Mouse (Mus musculus): Measurements from ENCODE around the gene Frs3. TPM values are rescaled to one million over a fixed set of nuclear protein-coding genes. Genes with fewer than 3 reads are reported as not detected.
A peak's percentile ranks its signal among the peaks of the same experiment; 100 is the strongest.

Gene Frs3
- polyA plus RNA-seq, 1 experiment from 2014 or later = 34.2 TPM

- Histone ChIP-seq H3K36me3 (peaks cover 8% of the 10 kb centered on the region; the same call in 1 of the 2 replicates), H3K27me3 (0 out of 2 replicates have a peak, but pooled peaks cover 5% of the 10 kb centered on the region), H3K27ac (replicated peaks) (no peak overlapping the region), H3K4me2 (no peak overlapping the region), H3K4me3 (no peak overlapping the region), H3K9ac (no peak overlapping the region), H3K9me3 (no peaks in the 10 kb centered on the region), H3K4me1 (replicated peaks) (peaks cover 21% of the 10 kb centered on the region)
- no peak for ATAC-seq (ENCODE audit: low read depth)
- 54% methylated on average over 4 of the region's 4 CpGs for WGBS
These were observed 19.7 kb upstream of the Frs3 start for GRCm38 (mm10) chr17:47669166-47669565.

- 0 out of 2 replicates have a peak overlapping the region, but pooled peaks have one; percentile 42 for H3K27ac ChIP-seq (replicated peaks)
- peak; percentile 64; the same call in 1 of the 2 replicates for ATAC-seq (ENCODE audit: low read depth)
- WGBS = 9% methylated on average over 14 of the region's 14 CpGs
These were observed 16.9 kb upstream of the Frs3 start for GRCm38 (mm10) chr17:47671988-47672310.

DNA sequence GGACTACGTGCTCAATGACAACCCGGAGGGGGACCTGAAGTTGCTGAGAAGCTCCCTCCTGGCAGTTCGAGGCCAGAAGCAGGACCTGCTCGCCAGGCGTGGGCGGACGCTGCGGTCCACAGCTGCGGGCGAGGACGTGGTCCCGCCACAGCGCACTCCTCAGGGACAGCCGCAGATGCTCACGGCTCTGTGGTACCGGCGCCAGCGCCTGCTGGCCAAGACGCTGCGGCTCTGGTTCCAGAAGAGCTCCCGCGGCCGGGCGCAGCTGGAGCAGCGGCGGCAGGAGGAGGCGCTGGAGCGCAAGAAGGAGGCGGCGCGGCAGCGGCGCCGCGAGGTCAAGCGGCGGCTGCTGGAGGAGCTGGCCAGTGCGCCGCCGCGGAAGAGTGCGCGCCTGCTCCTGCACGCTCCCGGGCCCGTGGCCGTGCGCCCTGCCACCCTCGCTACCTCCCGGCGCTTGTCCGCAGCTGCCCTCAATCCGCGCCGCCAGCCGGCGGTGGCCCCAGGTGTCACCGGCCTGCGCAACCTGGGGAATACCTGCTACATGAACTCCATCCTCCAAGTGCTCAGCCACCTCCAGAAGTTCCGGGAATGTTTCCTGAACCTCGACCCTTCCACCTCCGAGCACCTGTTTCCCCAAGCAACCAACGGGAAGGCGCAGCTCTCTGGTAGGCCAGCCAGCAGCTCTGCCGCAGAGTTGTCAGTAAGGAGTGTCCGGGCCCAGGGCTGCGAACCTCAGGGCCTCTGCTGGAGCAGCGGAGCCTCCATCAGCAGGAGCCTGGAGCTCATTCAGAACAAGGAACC, 16.3 kb upstream of the Frs3 start:
- Histone ChIP-seq H3K27me3 (0 out of 2 replicates have a peak, but pooled peaks cover 5% of the 10 kb centered on the region), H3K9me3 (no peaks in the 10 kb centered on the region), H3K36me3 (peaks cover 24% of the 10 kb centered on the region), H3K4me1 (replicated peaks) (peaks cover 25% of the 10 kb centered on the region), H3K9ac (peak overlapping the region; percentile 66), H3K27ac (replicated peaks) (peak overlapping the region; percentile 42; the same call in 1 of the 2 replicates), H3K4me3 (peak overlapping the region; percentile 39), H3K4me2 (peak overlapping the region; percentile 77)
- WGBS = 3% methylated on average over 63 of the region's 68 CpGs
- ATAC-seq (ENCODE audit: low read depth) = peak; percentile 46; the same call in 1 of the 2 replicates

More at GRCm38 (mm10) chr17:47671988-47672310, 16.9 kb upstream of the Frs3 start:
- peaks cover 21% of the 10 kb centered on the region for H3K36me3 ChIP-seq
- H3K27me3 ChIP-seq = 0 out of 2 replicates have a peak, but pooled peaks cover 5% of the 10 kb centered on the region
- peak overlapping the region; percentile 77 for H3K4me2 ChIP-seq
- H3K9ac ChIP-seq = peak overlapping the region; percentile 66
- H3K4me3 ChIP-seq = peak overlapping the region; percentile 39
- H3K9me3 ChIP-seq = no peaks in the 10 kb centered on the region
- H3K4me1 ChIP-seq (replicated peaks) = peaks cover 25% of the 10 kb centered on the region

- H3K4me1 ChIP-seq (replicated peaks) = peaks cover 19% of the 10 kb centered on the region
- no peak overlapping the region for H3K4me3 ChIP-seq
- H3K9me3 ChIP-seq = no peaks in the 10 kb centered on the region
- H3K4me2 ChIP-seq = no peak overlapping the region
- ATAC-seq (ENCODE audit: low read depth) = no peak
- peaks cover 61% of the 10 kb centered on the region for H3K36me3 ChIP-seq
- WGBS = 23% methylated on average over 9 of the region's 9 CpGs
- no peak overlapping the region for H3K9ac ChIP-seq
- no peaks in the 10 kb centered on the region for H3K27me3 ChIP-seq
- H3K27ac ChIP-seq (replicated peaks) = peak overlapping the region; percentile 33; the same call in 1 of the 2 replicates
These were observed 12.2 kb upstream of the Frs3 start for GRCm38 (mm10) chr17:47676581-47676980.

DNA sequence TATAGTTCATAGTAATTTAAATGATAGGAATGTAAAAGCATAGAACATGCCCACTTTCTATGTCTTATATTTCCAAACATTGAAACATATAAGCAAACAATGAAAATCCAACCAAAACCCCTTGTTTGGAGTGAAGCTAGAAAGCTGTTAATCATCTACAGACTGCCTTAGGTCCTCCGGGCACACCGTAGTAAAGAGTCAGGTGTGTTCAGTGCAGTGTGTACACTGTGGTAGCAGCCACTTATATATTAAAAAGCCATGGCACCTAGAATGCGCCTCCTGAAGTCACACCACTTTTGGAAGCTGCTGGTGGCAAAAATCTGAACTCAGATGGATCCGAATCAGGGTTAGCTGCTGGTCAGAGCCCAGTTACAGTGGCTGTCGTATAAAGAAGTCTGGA, 10.6 kb upstream of the Frs3 start:
- peaks cover 74% of the 10 kb centered on the region for H3K36me3 ChIP-seq
- no peaks in the 10 kb centered on the region for H3K27me3 ChIP-seq
- H3K9ac ChIP-seq = no peak overlapping the region
- no peak overlapping the region for H3K27ac ChIP-seq (replicated peaks)
- WGBS = 92% methylated on average over 5 of the region's 5 CpGs
- peaks cover 5% of the 10 kb centered on the region; the same call in 1 of the 2 replicates for H3K4me1 ChIP-seq (replicated peaks)
- no peak for ATAC-seq (ENCODE audit: low read depth)
- H3K4me2 ChIP-seq = no peak overlapping the region
- no peak overlapping the region for H3K4me3 ChIP-seq
- H3K9me3 ChIP-seq = no peaks in the 10 kb centered on the region

DNA sequence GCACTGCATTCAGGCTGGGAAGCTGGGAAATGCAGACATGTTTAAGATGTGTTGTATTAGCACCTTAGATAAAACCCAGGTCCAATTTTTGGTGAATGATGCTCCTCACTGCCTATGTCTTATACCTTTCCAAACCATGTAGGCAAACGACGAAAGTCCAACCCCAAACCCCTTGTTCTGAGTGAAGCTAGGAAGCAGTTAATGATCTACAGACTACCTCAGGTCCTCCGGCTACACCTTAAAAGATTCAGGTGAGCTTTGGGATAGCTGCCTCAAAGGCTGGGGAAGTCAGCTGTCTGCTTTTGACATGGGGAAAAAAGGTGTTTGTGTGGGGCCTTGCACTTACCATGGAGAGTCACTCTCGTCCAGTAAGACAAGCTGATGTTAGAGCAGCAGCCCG, 10.1 kb upstream of the Frs3 start:
- peaks cover 77% of the 10 kb centered on the region for H3K36me3 ChIP-seq
- no peak for ATAC-seq (ENCODE audit: low read depth)
- H3K4me2 ChIP-seq = no peak overlapping the region
- no peak overlapping the region for H3K9ac ChIP-seq
- no peaks in the 10 kb centered on the region for H3K9me3 ChIP-seq
- H3K27me3 ChIP-seq = no peaks in the 10 kb centered on the region
- H3K4me3 ChIP-seq = no peak overlapping the region
- no peak overlapping the region for H3K27ac ChIP-seq (replicated peaks)
- 0 out of 2 replicates have a peak, but pooled peaks cover 4% of the 10 kb centered on the region for H3K4me1 ChIP-seq (replicated peaks)
- 88% methylated on average over 5 of the region's 5 CpGs for WGBS

GRCm38 (mm10) chr17:47682836-47683235, 6.0 kb upstream of the Frs3 start:
- WGBS = 86% methylated on average over 4 of the region's 4 CpGs
- Histone ChIP-seq H3K9ac (no peak overlapping the region), H3K27me3 (no peaks in the 10 kb centered on the region), H3K27ac (replicated peaks) (no peak overlapping the region), H3K36me3 (peaks cover 77% of the 10 kb centered on the region), H3K9me3 (no peaks in the 10 kb centered on the region), H3K4me1 (replicated peaks) (peaks cover 16% of the 10 kb centered on the region), H3K4me2 (no peak overlapping the region), H3K4me3 (no peak overlapping the region)
- no peak for ATAC-seq (ENCODE audit: low read depth)

DNA sequence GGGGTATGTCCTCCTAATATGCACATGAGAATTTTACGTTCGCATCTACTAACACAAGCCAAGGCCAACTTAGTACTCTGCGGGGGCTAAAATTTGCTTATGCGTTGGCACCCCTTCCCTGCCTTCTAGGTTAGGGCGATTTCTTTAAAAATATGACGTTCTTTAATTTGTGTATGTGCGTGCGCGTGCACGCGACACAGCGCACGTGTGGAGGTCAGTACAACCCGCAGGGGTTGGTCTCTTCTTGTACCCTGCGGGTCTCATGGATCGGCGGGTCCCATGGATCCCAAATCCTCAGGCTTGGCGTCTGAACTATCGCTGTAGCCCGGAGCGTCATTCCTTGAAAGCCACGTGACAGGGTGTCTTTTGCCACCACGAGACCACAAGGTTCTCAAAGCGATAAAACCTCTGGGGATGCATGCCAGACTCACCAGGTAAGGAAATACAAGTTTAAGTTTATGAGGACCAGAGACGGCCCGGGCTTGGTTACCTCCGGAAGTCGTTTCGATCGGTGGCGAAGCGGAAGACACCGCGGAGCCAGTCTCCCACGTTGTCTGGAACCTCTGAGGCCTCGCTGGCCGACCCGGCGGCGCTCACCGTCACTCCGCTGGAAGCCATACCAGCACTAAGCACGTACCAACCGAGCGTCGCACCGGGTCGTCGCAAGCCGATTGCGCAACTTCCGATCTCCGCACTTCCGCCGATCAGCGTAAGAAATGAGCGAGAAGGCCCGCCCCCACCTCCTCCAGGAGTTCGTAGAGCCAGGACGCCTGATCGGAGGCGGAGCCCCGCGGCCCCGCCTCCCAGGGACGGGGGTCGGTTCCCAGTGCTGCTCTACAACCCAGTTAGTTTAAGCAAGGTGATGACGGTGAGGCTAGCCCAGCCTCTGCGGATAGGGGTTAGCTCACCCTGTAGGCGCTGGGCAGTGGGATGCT, 1.2 kb upstream of the Frs3 start:
- Histone ChIP-seq H3K4me3 (peak overlapping the region; percentile 66), H3K4me1 (replicated peaks) (peaks cover 25% of the 10 kb centered on the region), H3K9ac (peak overlapping the region; percentile 95), H3K27me3 (no peaks in the 10 kb centered on the region), H3K27ac (replicated peaks) (peak overlapping the region; percentile 91), H3K9me3 (no peaks in the 10 kb centered on the region), H3K4me2 (peak overlapping the region; percentile 96), H3K36me3 (peaks cover 32% of the 10 kb centered on the region)
- peak; percentile 90 for ATAC-seq (ENCODE audit: low read depth)
- WGBS = 1% methylated on average over 70 of the region's 70 CpGs

- Histone ChIP-seq H3K27me3 (no peaks in the 10 kb centered on the region), H3K9ac (peak within 1 kb of the TSS; percentile 95), H3K4me3 (peak within 1 kb of the TSS; percentile 66), H3K9me3 (no peaks in the 10 kb centered on the region), H3K27ac (replicated peaks) (peak within 1 kb of the TSS; percentile 91), H3K4me1 (replicated peaks) (peaks cover 25% of the 10 kb centered on the region), H3K4me2 (peak within 1 kb of the TSS; percentile 96), H3K36me3 (peaks cover 26% of the 10 kb centered on the region)
- ATAC-seq (ENCODE audit: low read depth) = no peak
- 1% methylated on average over 9 of the region's 9 CpGs for WGBS
These were observed 554 bp upstream of the Frs3 start, which contains the start of gene Tomm6 for GRCm38 (mm10) chr17:47688344-47688607. Gene Tomm6 (minus strand): TSS chr17:47688386.

DNA sequence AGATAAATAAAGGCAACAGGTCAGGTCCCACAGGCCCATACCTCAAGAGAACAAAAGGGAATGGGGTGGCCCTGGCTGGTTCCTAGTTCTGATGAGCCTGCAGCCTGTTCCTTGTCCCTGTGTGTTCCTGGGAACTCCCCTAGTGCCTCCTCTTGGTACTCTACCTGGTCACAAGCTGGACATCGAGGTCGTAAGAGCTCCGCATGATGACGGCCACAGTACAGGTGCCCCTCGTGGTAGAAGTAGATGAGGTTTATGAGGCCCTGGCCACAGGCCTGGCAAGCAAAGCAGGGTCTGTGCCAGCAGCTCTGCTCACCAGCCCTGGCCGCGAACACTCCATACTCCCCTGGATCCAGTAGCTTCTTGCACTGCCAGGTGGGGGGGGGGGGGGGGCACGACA, 1.1 kb downstream of the Frs3 start:
- peaks cover 38% of the 10 kb centered on the region for H3K4me1 ChIP-seq (replicated peaks)
- H3K4me3 ChIP-seq = peak overlapping the region; percentile 66
- 85% methylated on average over 7 of the region's 8 CpGs for WGBS
- peak overlapping the region; percentile 96 for H3K4me2 ChIP-seq
- no peak overlapping the region for H3K9ac ChIP-seq
- H3K27me3 ChIP-seq = no peaks in the 10 kb centered on the region; the same call in 1 of the 2 replicates
- ATAC-seq (ENCODE audit: low read depth) = no peak
- H3K9me3 ChIP-seq = no peaks in the 10 kb centered on the region
- no peak overlapping the region for H3K27ac ChIP-seq (replicated peaks)
- H3K36me3 ChIP-seq = peaks cover 11% of the 10 kb centered on the region; the same call in 1 of the 2 replicates

GRCm38 (mm10) chr17:47691650-47692049, 2.8 kb downstream of the Frs3 start:
- ATAC-seq (ENCODE audit: low read depth) = no peak
- H3K4me1 ChIP-seq (replicated peaks) = peaks cover 36% of the 10 kb centered on the region
- 87% methylated on average over 3 of the region's 3 CpGs for WGBS

More at GRCm38 (mm10) chr17:47691650-47692049, 2.8 kb downstream of the Frs3 start:
- Histone ChIP-seq H3K4me3 (no peak overlapping the region), H3K9me3 (no peaks in the 10 kb centered on the region), H3K27me3 (no peaks in the 10 kb centered on the region; the same call in 1 of the 2 replicates), H3K36me3 (no peaks in the 10 kb centered on the region), H3K4me2 (no peak overlapping the region), H3K9ac (no peak overlapping the region), H3K27ac (replicated peaks) (no peak overlapping the region)

Data from neural tube, embryonic 13.5 days (tissue).